Mouse (Mus musculus): ENCODE data around the gene Cbfa2t3. TPM values are rescaled to one million over a fixed set of nuclear protein-coding genes. Genes with fewer than 3 reads are reported as not detected.
A peak's percentile ranks its signal among the peaks of the same experiment; 100 is the strongest.

Gene Cbfa2t3
- polyA plus RNA-seq, 1 experiment from 2014 or later = 10.4 TPM

DNA sequence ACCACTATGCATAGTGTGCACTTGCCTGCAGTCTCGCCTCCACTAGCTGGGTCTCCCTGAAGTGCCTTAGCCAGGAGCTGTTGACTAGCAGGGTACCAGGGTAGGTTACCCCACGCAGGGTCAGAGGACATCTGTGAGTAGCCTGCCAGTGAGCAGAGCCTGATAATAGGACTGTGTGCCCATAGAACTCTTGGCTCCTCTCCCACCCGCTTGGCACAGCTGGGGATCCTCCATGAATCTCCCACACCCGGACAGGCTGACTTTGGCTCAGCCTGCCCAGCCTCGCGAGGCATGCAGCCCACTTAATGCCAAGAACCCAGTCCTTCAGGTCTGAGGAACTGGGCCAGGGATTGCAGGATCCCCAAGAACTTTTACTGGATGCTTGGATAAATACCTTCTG, 7.9 kb downstream of the Cbfa2t3 start:
- H3K4me1 ChIP-seq (ENCODE audit: control insufficient read depth, insufficient read depth, low read length) = no peaks in the 10 kb centered on the region
- DNase-seq (ENCODE audit: low spot score) = peak; percentile 20
- H3K36me3 ChIP-seq (ENCODE audit: control insufficient read depth, insufficient read depth, low read length) = no peaks in the 10 kb centered on the region
- no peak for ATAC-seq
- H3K27ac ChIP-seq (ENCODE audit: low read depth, low read length) = no peak overlapping the region
- H3K4me2 ChIP-seq (ENCODE audit: low read length) = no peak overlapping the region
- H3K9me3 ChIP-seq (replicated peaks; ENCODE audit: control insufficient read depth, low read length) = no peaks in the 10 kb centered on the region
- WGBS = 75% methylated on average over 6 of the region's 6 CpGs
- no peak overlapping the region for H3K4me3 ChIP-seq (ENCODE audit: low read depth, low read length)
- no peaks in the 10 kb centered on the region for H3K27me3 ChIP-seq (replicated peaks; ENCODE audit: control insufficient read depth, insufficient read depth, low read length)
- no peak overlapping the region for H3K9ac ChIP-seq (ENCODE audit: low read length)

- Histone ChIP-seq H3K4me3 (ENCODE audit: low read depth, low read length) (no peak overlapping the region), H3K36me3 (ENCODE audit: control insufficient read depth, insufficient read depth, low read length) (no peaks in the 10 kb centered on the region), H3K4me1 (ENCODE audit: control insufficient read depth, insufficient read depth, low read length) (no peaks in the 10 kb centered on the region), H3K9me3 (replicated peaks; ENCODE audit: control insufficient read depth, low read length) (no peaks in the 10 kb centered on the region), H3K27me3 (replicated peaks; ENCODE audit: control insufficient read depth, insufficient read depth, low read length) (no peaks in the 10 kb centered on the region; the same call in 1 of the 2 replicates), H3K9ac (ENCODE audit: low read length) (no peak overlapping the region), H3K27ac (ENCODE audit: low read depth, low read length) (no peak overlapping the region), H3K4me2 (ENCODE audit: low read length) (no peak overlapping the region)
- DNase-seq (ENCODE audit: low spot score) = no peak
- 95% methylated on average over 1 of the region's 1 CpGs for WGBS
- no peak for ATAC-seq
Observed at GRCm38 (mm10) chr8:122689315-122689714, 9.6 kb downstream of the Cbfa2t3 start.

DNA sequence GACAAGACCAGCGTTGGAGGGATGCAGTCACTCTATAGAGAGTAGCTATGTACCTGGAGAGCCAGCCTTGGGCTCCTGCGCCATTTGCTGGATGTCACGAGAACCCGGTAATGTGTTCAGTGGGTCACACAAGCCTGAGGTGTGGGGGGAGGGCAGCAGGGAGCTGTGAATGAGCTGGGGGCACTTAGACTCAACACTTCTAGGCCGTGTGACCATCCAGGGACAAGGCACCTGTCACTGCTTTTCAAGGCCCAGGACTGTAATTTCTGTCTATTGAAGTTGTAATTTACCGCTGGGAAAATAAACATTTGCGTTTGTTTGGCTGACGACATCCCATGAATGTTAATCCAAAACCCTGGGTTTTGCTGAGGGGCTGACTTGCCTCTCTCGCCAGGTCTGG, 12.0 kb downstream of the Cbfa2t3 start:
- ATAC-seq = peak; percentile 72; the same call in 1 of the 2 replicates
- peak; percentile 42 for DNase-seq (ENCODE audit: low spot score)

DNA sequence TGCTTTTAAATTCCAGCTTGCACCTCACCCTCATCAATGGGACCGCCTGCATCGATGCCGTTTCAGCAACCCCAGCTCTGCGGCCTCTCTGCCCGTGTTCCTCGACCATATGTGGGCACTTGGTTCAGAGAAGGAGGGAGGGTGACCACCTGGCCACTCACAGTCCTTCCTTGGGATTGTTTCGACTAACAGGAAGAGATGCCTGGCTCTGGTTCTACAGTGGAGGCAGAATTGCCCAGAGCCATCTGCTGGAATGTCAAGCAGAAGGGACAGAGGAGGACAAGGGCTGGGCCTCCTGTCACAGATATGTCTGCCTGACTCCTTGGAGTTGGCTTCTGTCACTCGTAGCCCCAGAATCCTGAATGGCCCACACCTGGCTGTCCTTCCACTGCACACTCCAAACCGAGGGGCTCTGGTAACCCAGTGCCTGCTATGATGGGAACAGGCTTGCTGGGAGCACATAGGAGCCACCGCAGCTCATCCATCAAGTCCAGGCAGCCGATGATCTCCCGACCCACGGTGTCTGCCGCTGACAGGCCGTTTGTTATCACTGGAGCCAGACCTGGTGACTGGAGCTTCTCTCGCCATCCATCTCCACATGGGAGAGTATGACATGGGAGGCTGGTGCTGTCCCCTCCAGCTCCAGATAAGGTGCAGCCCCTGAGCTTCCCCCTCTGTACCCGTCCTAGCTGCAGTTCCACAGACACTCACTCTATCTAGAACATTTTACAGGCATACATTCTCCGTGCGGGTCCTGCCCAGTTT, 13.6 kb downstream of the Cbfa2t3 start:
- 85% methylated on average over 19 of the region's 19 CpGs for WGBS
- Histone ChIP-seq H3K27me3 (replicated peaks; ENCODE audit: control insufficient read depth, insufficient read depth, low read length) (peaks cover 5% of the 10 kb centered on the region), H3K27ac (ENCODE audit: low read depth, low read length) (no peak overlapping the region), H3K36me3 (ENCODE audit: control insufficient read depth, insufficient read depth, low read length) (no peaks in the 10 kb centered on the region), H3K4me3 (ENCODE audit: low read depth, low read length) (no peak overlapping the region), H3K4me2 (ENCODE audit: low read length) (no peak overlapping the region), H3K4me1 (ENCODE audit: control insufficient read depth, insufficient read depth, low read length) (peaks cover under 1% of the 10 kb centered on the region; the same call in 1 of the 2 replicates), H3K9ac (ENCODE audit: low read length) (no peak overlapping the region), H3K9me3 (replicated peaks; ENCODE audit: control insufficient read depth, low read length) (no peaks in the 10 kb centered on the region)
- no peak for DNase-seq (ENCODE audit: low spot score)
- no peak for ATAC-seq

More for the DNA sequence above, 12.0 kb downstream of the Cbfa2t3 start:
- Histone ChIP-seq H3K4me1 (ENCODE audit: control insufficient read depth, insufficient read depth, low read length) (no peaks in the 10 kb centered on the region), H3K4me3 (ENCODE audit: low read depth, low read length) (no peak overlapping the region), H3K36me3 (ENCODE audit: control insufficient read depth, insufficient read depth, low read length) (no peaks in the 10 kb centered on the region), H3K9ac (ENCODE audit: low read length) (no peak overlapping the region), H3K27ac (ENCODE audit: low read depth, low read length) (no peak overlapping the region), H3K4me2 (ENCODE audit: low read length) (no peak overlapping the region), H3K27me3 (replicated peaks; ENCODE audit: control insufficient read depth, insufficient read depth, low read length) (peaks cover 3% of the 10 kb centered on the region), H3K9me3 (replicated peaks; ENCODE audit: control insufficient read depth, low read length) (no peaks in the 10 kb centered on the region)
- 60% methylated on average over 9 of the region's 9 CpGs for WGBS

DNA sequence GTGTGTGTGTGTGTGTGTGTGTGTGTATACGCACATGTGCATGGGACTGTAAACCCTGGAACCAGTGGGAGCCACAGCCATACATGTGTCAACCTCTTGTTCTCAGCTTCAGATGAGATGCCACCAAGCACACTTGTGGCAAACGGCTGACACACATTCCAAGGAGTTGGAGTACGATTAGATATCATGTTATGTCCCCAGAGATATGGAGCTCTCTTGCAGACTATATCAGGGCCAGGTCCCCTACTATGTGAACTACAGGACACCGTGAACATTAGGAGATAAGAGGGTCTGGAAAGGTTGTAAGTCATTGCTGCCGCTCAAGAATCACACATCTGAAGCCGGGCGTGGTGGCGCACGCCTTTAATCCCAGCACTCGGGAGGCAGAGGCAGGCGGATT, 16.1 kb downstream of the Cbfa2t3 start:
- Histone ChIP-seq H3K4me2 (ENCODE audit: low read length) (no peak overlapping the region), H3K27ac (ENCODE audit: low read depth, low read length) (no peak overlapping the region), H3K9me3 (replicated peaks; ENCODE audit: control insufficient read depth, low read length) (no peaks in the 10 kb centered on the region), H3K4me3 (ENCODE audit: low read depth, low read length) (no peak overlapping the region), H3K9ac (ENCODE audit: low read length) (no peak overlapping the region), H3K36me3 (ENCODE audit: control insufficient read depth, insufficient read depth, low read length) (no peaks in the 10 kb centered on the region), H3K4me1 (ENCODE audit: control insufficient read depth, insufficient read depth, low read length) (peaks cover 12% of the 10 kb centered on the region), H3K27me3 (replicated peaks; ENCODE audit: control insufficient read depth, insufficient read depth, low read length) (peaks cover 12% of the 10 kb centered on the region)
- no peak for DNase-seq (ENCODE audit: low spot score)
- no peak for ATAC-seq
- 93% methylated on average over 11 of the region's 11 CpGs for WGBS

- Histone ChIP-seq H3K27ac (ENCODE audit: low read depth, low read length) (no peak overlapping the region), H3K9me3 (replicated peaks; ENCODE audit: control insufficient read depth, low read length) (no peaks in the 10 kb centered on the region), H3K4me2 (ENCODE audit: low read length) (no peak overlapping the region), H3K9ac (ENCODE audit: low read length) (peak overlapping the region; percentile 30; the same call in 1 of the 2 replicates), H3K4me1 (ENCODE audit: control insufficient read depth, insufficient read depth, low read length) (peaks cover 24% of the 10 kb centered on the region), H3K36me3 (ENCODE audit: control insufficient read depth, insufficient read depth, low read length) (no peaks in the 10 kb centered on the region), H3K4me3 (ENCODE audit: low read depth, low read length) (no peak overlapping the region), H3K27me3 (replicated peaks; ENCODE audit: control insufficient read depth, insufficient read depth, low read length) (peaks cover 19% of the 10 kb centered on the region)
- DNase-seq (ENCODE audit: low spot score) (peak; percentile 37), ATAC-seq (no peak)
- 32% methylated on average over 7 of the region's 7 CpGs for WGBS
Observed at GRCm38 (mm10) chr8:122680171-122680570, 18.7 kb downstream of the Cbfa2t3 start.

DNA sequence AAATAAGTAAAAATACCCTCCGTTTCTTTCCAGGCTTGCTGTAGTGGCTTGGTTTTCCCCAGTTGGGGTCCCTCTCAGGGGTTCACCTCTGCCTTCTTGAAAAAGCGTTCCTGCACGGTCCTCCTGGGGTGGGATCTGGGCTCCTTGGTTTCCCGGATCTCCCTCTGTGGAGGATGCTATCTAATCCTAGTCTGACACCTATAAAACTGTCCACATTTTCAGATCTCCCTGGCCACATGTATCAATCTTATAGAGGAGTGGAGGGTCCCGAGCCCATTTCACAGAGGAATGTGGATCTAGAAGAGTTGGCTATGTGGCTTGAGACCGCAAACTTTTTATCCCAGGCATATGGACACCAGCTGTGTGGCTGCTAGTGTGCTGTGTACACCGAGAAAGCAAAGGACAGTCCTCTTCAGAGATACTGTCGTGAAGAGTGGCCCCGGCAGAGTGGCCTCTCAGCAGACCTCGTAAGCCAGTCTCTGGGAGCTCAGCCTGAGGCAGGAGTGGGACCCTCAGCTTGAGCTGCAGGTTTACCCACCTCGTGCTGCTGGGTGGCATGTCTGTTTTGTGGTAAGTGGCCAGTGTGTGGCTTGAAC, 19.5 kb downstream of the Cbfa2t3 start:
- H3K4me1 ChIP-seq (ENCODE audit: control insufficient read depth, insufficient read depth, low read length) = peaks cover 26% of the 10 kb centered on the region
- peak overlapping the region; percentile 73; the same call in 1 of the 2 replicates for H3K4me3 ChIP-seq (ENCODE audit: low read depth, low read length)
- no peaks in the 10 kb centered on the region for H3K36me3 ChIP-seq (ENCODE audit: control insufficient read depth, insufficient read depth, low read length)
- ATAC-seq (no peak), DNase-seq (ENCODE audit: low spot score) (no peak)
- 0 out of 2 replicates have a peak overlapping the region, but pooled peaks have one; percentile 27 for H3K27ac ChIP-seq (ENCODE audit: low read depth, low read length)
- H3K4me2 ChIP-seq (ENCODE audit: low read length) = peak overlapping the region; percentile 85
- no peaks in the 10 kb centered on the region for H3K9me3 ChIP-seq (replicated peaks; ENCODE audit: control insufficient read depth, low read length)
- H3K27me3 ChIP-seq (replicated peaks; ENCODE audit: control insufficient read depth, insufficient read depth, low read length) = peaks cover 19% of the 10 kb centered on the region
- WGBS = 31% methylated on average over 11 of the region's 11 CpGs
- peak overlapping the region; percentile 88; the same call in 1 of the 2 replicates for H3K9ac ChIP-seq (ENCODE audit: low read length)

GRCm38 (mm10) chr8:122678896-122679210, 20.1 kb downstream of the Cbfa2t3 start:
- H3K9ac ChIP-seq (ENCODE audit: low read length) = peak overlapping the region; percentile 88
- no peak for DNase-seq (ENCODE audit: low spot score)
- 1% methylated on average over 14 of the region's 14 CpGs for WGBS
- peak overlapping the region; percentile 73 for H3K4me3 ChIP-seq (ENCODE audit: low read depth, low read length)
- no peaks in the 10 kb centered on the region for H3K36me3 ChIP-seq (ENCODE audit: control insufficient read depth, insufficient read depth, low read length)
- no peak for ATAC-seq
- peaks cover 26% of the 10 kb centered on the region for H3K4me1 ChIP-seq (ENCODE audit: control insufficient read depth, insufficient read depth, low read length)
- peaks cover 19% of the 10 kb centered on the region for H3K27me3 ChIP-seq (replicated peaks; ENCODE audit: control insufficient read depth, insufficient read depth, low read length)
- H3K4me2 ChIP-seq (ENCODE audit: low read length) = peak overlapping the region; percentile 85
- H3K27ac ChIP-seq (ENCODE audit: low read depth, low read length) = 0 out of 2 replicates have a peak overlapping the region, but pooled peaks have one; percentile 95
- H3K9me3 ChIP-seq (replicated peaks; ENCODE audit: control insufficient read depth, low read length) = no peaks in the 10 kb centered on the region

Measured in forebrain, embryonic 14.5 days (tissue).